Mouse (Mus musculus) lung, adult 10 weeks (tissue): Measurements from ENCODE around the gene Hoxb2. TPM values are rescaled to one million over a fixed set of nuclear protein-coding genes. Genes with fewer than 3 reads are reported as not detected.

ENCODE experiments used
- polyA plus RNA-seq: library from polyadenylated mRNA; stranded (reverse); fragments of 350-450 nt; fragmentation: Illumina TruSeq; extraction: RNeasy Lipid Tissue Mini Kit (QIAGEN cat#74804); gene quantifications from one replicate; pipeline ENCODE4 v1.2.3, GENCODE M21; 2014; ENCODE audit warnings: low read depth, low replicate concordance; ENCODE audit not compliant: insufficient read depth

Hoxb2 gene
- polyA plus RNA-seq = 9.5 TPM

DNA sequence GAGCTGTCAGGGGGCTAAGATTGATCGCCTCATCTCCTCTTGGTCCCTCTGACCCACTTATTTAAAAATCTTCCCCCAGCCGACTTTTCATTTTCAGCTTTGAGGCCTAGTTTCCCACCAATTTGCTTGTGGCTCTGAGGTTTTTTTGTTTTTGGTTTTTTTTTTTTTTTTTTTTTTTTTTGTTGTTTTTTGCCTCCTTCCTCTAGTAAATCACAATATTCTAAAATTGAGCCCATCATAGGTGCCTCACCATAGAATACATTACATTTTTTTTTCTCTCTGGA lies at the start of gene Hoxb2:
Gene Hoxb2, plus strand, starts transcription at position 185 of the 284 bp plus-strand sequence.

DNA sequence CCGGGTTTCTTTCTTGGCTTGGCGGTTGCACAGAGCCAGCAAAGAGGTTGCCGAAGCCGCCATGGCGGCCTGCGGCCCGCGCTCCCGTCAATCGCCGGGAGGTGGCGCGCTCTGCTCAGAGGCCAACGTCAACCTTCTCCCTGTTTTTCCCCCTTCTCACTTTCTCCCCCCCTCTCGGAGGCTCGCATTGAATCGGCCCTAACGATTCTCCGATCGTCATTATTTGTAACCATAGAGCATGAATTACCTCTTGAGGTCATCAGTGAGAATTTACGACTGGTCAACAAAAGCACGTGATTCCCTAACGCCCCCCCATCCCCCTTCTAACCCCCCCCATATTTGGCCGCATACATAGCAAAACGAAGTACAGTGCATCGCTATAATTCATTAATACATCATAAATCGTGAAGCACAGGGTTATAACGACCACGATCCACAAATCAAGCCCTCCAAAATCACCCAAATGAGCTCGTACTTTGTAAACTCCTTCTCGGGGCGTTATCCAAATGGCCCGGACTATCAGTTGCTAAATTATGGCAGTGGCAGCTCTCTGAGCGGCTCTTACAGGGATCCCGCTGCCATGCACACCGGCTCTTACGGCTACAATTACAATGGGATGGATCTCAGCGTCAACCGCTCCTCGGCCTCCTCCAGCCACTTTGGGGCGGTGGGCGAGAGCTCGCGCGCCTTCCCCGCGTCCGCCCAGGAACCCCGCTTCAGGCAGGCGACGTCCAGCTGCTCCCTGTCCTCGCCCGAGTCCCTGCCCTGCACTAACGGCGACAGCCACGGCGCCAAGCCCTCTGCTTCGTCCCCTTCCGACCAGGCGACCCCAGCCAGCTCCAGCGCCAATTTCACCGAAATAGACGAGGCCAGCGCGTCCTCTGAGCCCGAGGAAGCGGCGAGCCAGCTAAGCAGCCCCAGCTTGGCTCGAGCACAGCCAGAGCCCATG lies 46.9 kb upstream of the Hoxb2 start, which contains the start of gene Hoxb5:
Gene Hoxb5, plus strand, starts transcription at position 186 of the 949 bp plus-strand sequence.

DNA sequence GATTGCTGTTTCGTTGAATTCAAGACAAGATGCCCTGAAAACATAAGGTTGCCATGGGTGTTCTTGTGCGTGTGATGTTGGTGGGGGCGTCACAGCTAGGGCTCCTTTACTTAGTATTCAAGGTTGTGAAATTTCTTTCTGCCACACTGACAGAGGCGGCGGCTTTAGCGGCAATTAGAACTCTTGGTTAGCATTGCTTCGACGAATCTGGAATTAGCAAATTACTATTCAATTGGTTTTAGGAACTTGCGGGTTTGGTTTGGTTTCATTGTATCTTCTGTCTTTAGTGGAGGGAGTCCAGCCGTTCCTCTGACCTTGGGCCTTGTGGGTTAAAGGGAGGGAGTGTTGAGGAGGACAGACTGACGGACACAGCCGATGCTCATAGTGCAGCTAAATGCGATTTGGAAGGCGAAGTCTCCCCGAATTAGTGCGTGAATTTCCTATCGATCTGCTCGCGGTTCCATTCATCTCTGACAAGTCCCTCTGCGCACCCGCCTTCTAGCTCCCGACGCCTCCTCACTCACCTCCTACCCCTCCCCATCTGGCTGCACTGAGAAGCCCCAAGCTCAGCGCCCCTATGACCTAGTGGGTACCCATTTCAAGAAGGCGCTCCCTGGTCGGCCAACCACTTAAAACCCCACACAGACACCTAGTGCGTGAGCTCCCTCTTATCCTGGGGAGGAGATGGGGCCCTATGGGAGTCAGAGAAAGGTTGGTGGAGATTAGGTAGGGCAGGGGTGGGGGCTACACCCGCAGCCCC lies 32.5 kb upstream of the Hoxb2 start, which contains the start of gene Hoxb4:
Gene Hoxb4, plus strand, starts transcription at position 660 of the 760 bp plus-strand sequence.

DNA sequence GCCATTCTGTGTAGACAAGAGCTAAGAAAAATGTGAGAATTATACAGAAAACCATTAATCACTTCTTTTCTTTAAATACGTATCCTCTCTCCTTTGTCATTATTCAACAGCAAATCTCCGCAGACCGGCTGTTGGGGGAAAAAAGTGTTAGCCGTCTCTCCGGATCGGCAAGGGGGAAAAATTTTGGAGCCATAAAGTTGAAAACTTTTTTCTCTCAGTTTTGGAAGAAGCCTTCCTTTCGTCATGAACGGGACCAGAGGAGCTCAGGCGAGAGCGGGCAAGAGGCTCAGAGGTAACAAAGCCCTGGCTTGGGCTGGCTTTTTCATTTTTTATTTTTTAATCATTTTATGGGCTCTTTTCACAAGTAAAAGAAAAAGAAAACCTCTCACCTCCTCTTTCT lies 27.2 kb upstream of the Hoxb2 start, which contains the start of gene Hoxb3:
Gene Hoxb3, plus strand, starts transcription at position 173 of the 400 bp plus-strand sequence.

DNA sequence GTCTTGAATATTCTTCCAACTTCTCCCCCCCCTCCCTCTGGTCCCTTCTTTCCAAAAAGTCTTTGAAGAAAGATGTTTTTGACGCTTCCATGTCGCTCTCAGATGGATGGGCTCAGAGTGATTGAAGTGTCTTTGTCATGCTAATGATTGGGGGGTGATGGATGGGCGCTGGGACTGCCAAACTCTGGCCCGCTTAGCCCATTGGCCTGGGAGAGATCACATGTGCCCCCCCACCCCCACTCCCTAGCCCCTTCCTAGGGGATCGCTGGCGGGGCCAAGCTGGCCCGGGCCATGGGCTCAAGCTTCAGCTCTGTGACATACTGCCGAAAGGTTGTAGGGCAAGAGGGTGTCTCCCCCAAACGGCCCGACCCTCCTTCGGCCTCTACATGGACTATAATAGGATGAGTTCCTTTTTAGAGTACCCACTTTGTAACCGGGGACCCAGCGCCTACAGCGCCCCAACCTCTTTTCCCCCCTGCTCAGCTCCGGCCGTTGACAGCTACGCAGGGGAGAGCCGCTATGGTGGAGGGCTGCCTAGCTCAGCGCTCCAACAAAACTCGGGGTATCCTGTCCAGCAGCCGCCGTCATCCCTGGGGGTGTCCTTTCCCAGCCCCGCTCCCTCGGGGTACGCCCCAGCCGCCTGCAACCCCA lies 15.2 kb downstream of the Hoxb2 start, which contains the start of gene Hoxb1:
Gene Hoxb1, plus strand, starts transcription at position 312 of the 651 bp plus-strand sequence.

Other genes starting within 250 kb of the Hoxb2 start
- gene Calcoco2, start 238.6 kb upstream of the Hoxb2 start, polyA plus RNA-seq = 0.70 TPM
- 1.8 TPM for gene Ttll6, start 216.7 kb upstream of the Hoxb2 start, polyA plus RNA-seq
- gene Hoxb13, start 156.2 kb upstream of the Hoxb2 start, polyA plus RNA-seq = not detected
- gene Hoxb9, start 79.1 kb upstream of the Hoxb2 start, polyA plus RNA-seq = not detected
- 0.17 TPM for gene Hoxb8, start 68.6 kb upstream of the Hoxb2 start, polyA plus RNA-seq
- 1.9 TPM for gene Hoxb7, start 63.9 kb upstream of the Hoxb2 start, polyA plus RNA-seq
- 6.4 TPM for gene Hoxb6, start 58.0 kb upstream of the Hoxb2 start, polyA plus RNA-seq
- 14.2 TPM for gene Hoxb5, start 47.2 kb upstream of the Hoxb2 start, polyA plus RNA-seq
- 4.7 TPM for gene Hoxb4, start 32.3 kb upstream of the Hoxb2 start, polyA plus RNA-seq
- 2.9 TPM for gene Hoxb3, start 27.2 kb upstream of the Hoxb2 start, polyA plus RNA-seq
- not detected for gene Hoxb1, start 15.2 kb downstream of the Hoxb2 start, polyA plus RNA-seq
- gene Skap1, start 114.1 kb downstream of the Hoxb2 start, polyA plus RNA-seq = 8.4 TPM